Mouse (Mus musculus): ENCODE results near the gene Kirrel. TPM values are rescaled to one million over a fixed set of nuclear protein-coding genes. Genes with fewer than 3 reads are reported as not detected.

The Kirrel gene
- polyA plus RNA-seq, 1 experiment from 2014 or later = 4.1 TPM

GRCm38 (mm10) chr3:87150689-87151244 is 23.8 kb downstream of the Kirrel start:
- 4% methylated on average over 16 of the region's 16 CpGs for WGBS
- Histone ChIP-seq H3K9ac (peak overlapping the region; percentile 45), H3K27me3 (ENCODE audit: control insufficient read depth, insufficient read depth, low read length) (no peaks in the 10 kb centered on the region), H3K4me3 (replicated peaks; ENCODE audit: low read length) (no peak overlapping the region), H3K4me2 (replicated peaks) (peak overlapping the region; percentile 13; the same call in 1 of the 2 replicates), H3K27ac (peak overlapping the region; percentile 76), H3K4me1 (replicated peaks; ENCODE audit: control insufficient read depth, insufficient read depth, low read length) (peaks cover 56% of the 10 kb centered on the region), H3K36me3 (replicated peaks; ENCODE audit: control insufficient read depth, insufficient read depth) (no peaks in the 10 kb centered on the region), H3K9me3 (ENCODE audit: control insufficient read depth, low read length) (no peaks in the 10 kb centered on the region)
- DNase-seq (ENCODE audit: low spot score) = peak; percentile 39
- ATAC-seq (ENCODE audit: low FRiP score) = peak; percentile 29; the same call in 1 of the 2 replicates

GRCm38 (mm10) chr3:87150056-87150688 is 24.4 kb downstream of the Kirrel start:
- peaks cover 55% of the 10 kb centered on the region for H3K4me1 ChIP-seq (replicated peaks; ENCODE audit: control insufficient read depth, insufficient read depth, low read length)
- ATAC-seq (ENCODE audit: low FRiP score) = no peak
- H3K4me3 ChIP-seq (replicated peaks; ENCODE audit: low read length) = no peak overlapping the region
- no peak overlapping the region; the same call in 1 of the 2 replicates for H3K4me2 ChIP-seq (replicated peaks)
- no peak for DNase-seq (ENCODE audit: low spot score)
- WGBS = 12% methylated on average over 8 of the region's 8 CpGs
- no peaks in the 10 kb centered on the region for H3K27me3 ChIP-seq (ENCODE audit: control insufficient read depth, insufficient read depth, low read length)
- H3K9ac ChIP-seq = peak overlapping the region; percentile 45
- H3K27ac ChIP-seq = peak overlapping the region; percentile 76
- no peaks in the 10 kb centered on the region for H3K9me3 ChIP-seq (ENCODE audit: control insufficient read depth, low read length)
- H3K36me3 ChIP-seq (replicated peaks; ENCODE audit: control insufficient read depth, insufficient read depth) = no peaks in the 10 kb centered on the region

DNA sequence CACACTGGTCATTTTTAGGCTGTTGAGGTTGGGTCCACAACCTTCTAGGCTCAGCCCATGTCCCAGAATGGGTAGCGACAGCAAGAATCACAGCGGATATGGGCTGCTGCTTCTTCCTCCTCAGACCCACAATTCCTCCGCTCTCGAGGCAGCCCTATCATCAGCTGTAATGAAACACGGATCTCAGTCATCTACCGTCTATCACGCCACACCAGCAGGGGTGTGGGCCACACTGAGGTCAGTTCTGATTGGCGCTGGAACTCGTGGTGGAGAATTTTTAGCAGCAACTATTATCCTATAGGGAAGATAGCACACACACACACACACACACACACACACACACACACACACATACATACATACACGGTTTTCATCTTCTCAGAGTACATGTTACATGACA is 25.1 kb downstream of the Kirrel start:
- DNase-seq (ENCODE audit: low spot score) = no peak
- Histone ChIP-seq H3K4me1 (replicated peaks; ENCODE audit: control insufficient read depth, insufficient read depth, low read length) (peaks cover 52% of the 10 kb centered on the region), H3K4me2 (replicated peaks) (no peak overlapping the region), H3K9me3 (ENCODE audit: control insufficient read depth, low read length) (no peaks in the 10 kb centered on the region), H3K4me3 (replicated peaks; ENCODE audit: low read length) (no peak overlapping the region), H3K36me3 (replicated peaks; ENCODE audit: control insufficient read depth, insufficient read depth) (no peaks in the 10 kb centered on the region), H3K27ac (no peak overlapping the region), H3K9ac (no peak overlapping the region), H3K27me3 (ENCODE audit: control insufficient read depth, insufficient read depth, low read length) (no peaks in the 10 kb centered on the region)
- ATAC-seq (ENCODE audit: low FRiP score) = no peak
- WGBS = 51% methylated on average over 10 of the region's 10 CpGs

DNA sequence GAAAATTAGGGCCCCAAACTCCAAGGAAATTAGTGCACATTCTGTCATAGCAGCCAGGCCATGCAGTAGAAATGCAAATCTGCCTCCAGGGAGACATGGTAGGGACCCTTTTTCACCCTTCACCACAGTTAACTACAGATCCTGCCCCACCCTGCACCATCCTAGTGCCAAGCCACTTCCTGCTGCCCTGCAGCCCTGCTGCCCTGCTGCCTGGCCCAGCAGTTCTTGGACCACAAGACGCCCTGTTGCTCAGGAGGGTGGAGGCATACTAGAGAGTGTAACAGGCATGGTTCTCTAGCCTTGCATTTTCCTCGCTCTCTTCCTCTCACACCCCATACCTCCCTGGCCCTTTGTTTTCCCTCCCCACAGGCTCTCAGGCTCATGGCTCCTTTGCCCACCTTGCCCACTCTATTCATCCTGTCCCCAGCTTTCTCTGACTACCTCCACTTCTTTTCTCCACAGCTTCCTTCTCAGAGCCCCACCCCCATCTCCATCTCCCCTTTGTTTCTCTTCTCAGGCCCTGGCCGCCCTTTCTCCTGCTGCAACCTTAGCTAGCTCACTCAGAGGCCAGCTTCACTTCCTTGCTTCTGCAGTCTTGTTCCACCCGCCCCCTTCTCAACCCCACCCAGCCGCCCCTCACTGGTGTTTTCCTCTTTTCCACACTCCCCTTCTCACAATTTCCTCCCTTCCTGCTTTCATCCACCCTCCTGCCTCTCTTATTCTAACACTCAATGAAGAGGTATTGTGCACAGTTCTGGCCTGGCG is 29.9 kb downstream of the Kirrel start:
- no peak overlapping the region for H3K27ac ChIP-seq

DNA sequence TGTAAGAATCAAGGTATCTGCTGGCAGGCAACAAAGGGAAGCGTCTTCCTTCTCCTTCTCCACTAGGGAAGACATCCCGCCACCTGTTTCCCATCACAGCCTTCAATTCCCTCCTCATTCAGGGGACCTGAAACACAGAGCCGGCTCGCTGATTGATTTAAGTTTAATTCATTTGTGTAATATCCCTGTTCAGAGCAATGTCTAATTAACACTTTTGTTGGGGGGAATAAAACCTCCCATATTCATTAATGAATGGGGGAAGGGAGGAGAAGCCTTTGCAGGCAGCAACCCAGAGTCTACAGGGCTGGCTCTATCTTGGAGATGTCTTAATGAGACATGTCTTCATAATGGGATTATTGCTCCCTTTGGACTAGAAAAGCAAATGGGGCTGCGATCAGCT is 34.3 kb downstream of the Kirrel start:
- ATAC-seq (ENCODE audit: low FRiP score) (peak; percentile 69), DNase-seq (ENCODE audit: low spot score) (no peak)
- peaks cover 9% of the 10 kb centered on the region for H3K36me3 ChIP-seq (replicated peaks; ENCODE audit: control insufficient read depth, insufficient read depth)

More for the DNA sequence above, 29.9 kb downstream of the Kirrel start:
- peaks cover 11% of the 10 kb centered on the region for H3K4me1 ChIP-seq (replicated peaks; ENCODE audit: control insufficient read depth, insufficient read depth, low read length)
- no peaks in the 10 kb centered on the region for H3K27me3 ChIP-seq (ENCODE audit: control insufficient read depth, insufficient read depth, low read length)
- H3K36me3 ChIP-seq (replicated peaks; ENCODE audit: control insufficient read depth, insufficient read depth) = peaks cover 5% of the 10 kb centered on the region; the same call in 1 of the 2 replicates
- H3K9ac ChIP-seq = no peak overlapping the region
- no peak overlapping the region for H3K4me2 ChIP-seq (replicated peaks)
- no peak for DNase-seq (ENCODE audit: low spot score)
- no peak for ATAC-seq (ENCODE audit: low FRiP score)
- 40% methylated on average over 6 of the region's 6 CpGs for WGBS
- H3K4me3 ChIP-seq (replicated peaks; ENCODE audit: low read length) = no peak overlapping the region
- no peaks in the 10 kb centered on the region for H3K9me3 ChIP-seq (ENCODE audit: control insufficient read depth, low read length)

DNA sequence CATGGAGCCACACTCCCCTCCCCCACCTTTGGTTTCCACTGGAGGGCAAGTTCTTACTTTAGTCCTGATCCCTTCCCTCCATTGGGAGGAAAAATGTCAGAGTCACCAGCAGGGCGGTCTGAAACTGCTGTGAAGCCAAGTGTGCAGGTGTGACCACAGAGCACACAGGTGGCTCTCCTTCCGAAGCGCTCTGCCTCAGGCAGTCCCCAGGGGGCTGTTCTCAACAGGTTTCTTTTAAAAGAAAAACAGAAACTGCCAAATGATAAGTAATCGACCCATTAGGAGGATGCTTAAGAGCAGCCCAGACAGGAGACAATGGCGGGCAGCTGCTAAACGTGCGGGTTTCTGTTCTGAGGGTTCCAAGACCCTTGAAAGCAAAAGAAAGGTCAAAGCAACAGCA is 37.8 kb downstream of the Kirrel start:
- no peak overlapping the region for H3K4me2 ChIP-seq (replicated peaks)
- no peak for DNase-seq (ENCODE audit: low spot score)
- no peak overlapping the region for H3K27ac ChIP-seq
- H3K4me1 ChIP-seq (replicated peaks; ENCODE audit: control insufficient read depth, insufficient read depth, low read length) = peaks cover 10% of the 10 kb centered on the region
- peaks cover 9% of the 10 kb centered on the region for H3K36me3 ChIP-seq (replicated peaks; ENCODE audit: control insufficient read depth, insufficient read depth)
- 45% methylated on average over 7 of the region's 7 CpGs for WGBS
- no peaks in the 10 kb centered on the region for H3K27me3 ChIP-seq (ENCODE audit: control insufficient read depth, insufficient read depth, low read length)
- H3K9me3 ChIP-seq (ENCODE audit: control insufficient read depth, low read length) = no peaks in the 10 kb centered on the region
- no peak overlapping the region for H3K4me3 ChIP-seq (replicated peaks; ENCODE audit: low read length)
- no peak for ATAC-seq (ENCODE audit: low FRiP score)
- H3K9ac ChIP-seq = no peak overlapping the region

More for the DNA sequence above, 34.3 kb downstream of the Kirrel start:
- no peak overlapping the region for H3K4me3 ChIP-seq (replicated peaks; ENCODE audit: low read length)
- no peaks in the 10 kb centered on the region for H3K9me3 ChIP-seq (ENCODE audit: control insufficient read depth, low read length)
- H3K9ac ChIP-seq = no peak overlapping the region
- H3K4me1 ChIP-seq (replicated peaks; ENCODE audit: control insufficient read depth, insufficient read depth, low read length) = peaks cover 11% of the 10 kb centered on the region; the same call in 1 of the 2 replicates
- no peak overlapping the region for H3K4me2 ChIP-seq (replicated peaks)
- WGBS = 66% methylated on average over 5 of the region's 5 CpGs
- no peaks in the 10 kb centered on the region for H3K27me3 ChIP-seq (ENCODE audit: control insufficient read depth, insufficient read depth, low read length)
- H3K27ac ChIP-seq = no peak overlapping the region

- no peak overlapping the region for H3K4me2 ChIP-seq (replicated peaks)
- no peaks in the 10 kb centered on the region for H3K27me3 ChIP-seq (ENCODE audit: control insufficient read depth, insufficient read depth, low read length)
- H3K4me3 ChIP-seq (replicated peaks; ENCODE audit: low read length) = no peak overlapping the region
- H3K27ac ChIP-seq = no peak overlapping the region
- DNase-seq (ENCODE audit: low spot score) (no peak), ATAC-seq (ENCODE audit: low FRiP score) (no peak)
- peaks cover 14% of the 10 kb centered on the region for H3K4me1 ChIP-seq (replicated peaks; ENCODE audit: control insufficient read depth, insufficient read depth, low read length)
- peaks cover 8% of the 10 kb centered on the region for H3K36me3 ChIP-seq (replicated peaks; ENCODE audit: control insufficient read depth, insufficient read depth)
- no peak overlapping the region for H3K9ac ChIP-seq
- H3K9me3 ChIP-seq (ENCODE audit: control insufficient read depth, low read length) = no peaks in the 10 kb centered on the region
These were observed 39.6 kb downstream of the Kirrel start for GRCm38 (mm10) chr3:87134951-87135350.

DNA sequence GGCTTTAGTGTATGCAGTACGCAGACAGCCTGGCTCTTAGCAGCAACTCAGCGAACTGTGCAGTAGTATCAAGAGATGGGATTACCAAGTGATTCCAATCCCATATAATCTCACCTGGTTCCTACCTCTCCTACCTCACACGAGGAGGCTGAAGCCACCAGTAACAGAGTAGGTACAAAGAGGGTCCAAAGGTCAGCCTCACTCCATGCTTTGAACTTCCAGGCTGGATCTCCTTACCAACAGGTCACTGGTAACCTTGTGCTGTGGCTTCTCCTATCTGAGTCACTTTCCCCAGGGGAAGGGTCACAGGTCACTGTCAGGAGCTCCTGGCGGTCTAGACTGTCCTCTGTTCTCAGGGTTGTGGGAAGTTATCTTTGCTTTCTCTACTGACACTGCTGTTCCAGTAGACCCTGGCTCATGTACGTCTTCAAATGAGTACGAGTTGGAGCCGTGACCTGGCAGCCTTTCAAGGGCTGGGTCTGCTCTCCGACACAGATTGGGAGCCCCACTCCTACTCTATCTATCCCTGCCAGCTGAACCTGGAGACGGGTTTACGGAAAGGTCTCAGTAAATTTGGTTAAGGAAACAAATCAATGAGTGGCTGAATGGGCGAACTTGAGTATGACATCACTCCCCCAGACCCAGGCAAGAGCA is 42.7 kb downstream of the Kirrel start:
- Histone ChIP-seq H3K4me3 (replicated peaks; ENCODE audit: low read length) (no peak overlapping the region), H3K36me3 (replicated peaks; ENCODE audit: control insufficient read depth, insufficient read depth) (no peaks in the 10 kb centered on the region), H3K4me2 (replicated peaks) (no peak overlapping the region), H3K9ac (no peak overlapping the region), H3K27ac (no peak overlapping the region), H3K4me1 (replicated peaks; ENCODE audit: control insufficient read depth, insufficient read depth, low read length) (peaks cover 9% of the 10 kb centered on the region; the same call in 1 of the 2 replicates), H3K27me3 (ENCODE audit: control insufficient read depth, insufficient read depth, low read length) (no peaks in the 10 kb centered on the region), H3K9me3 (ENCODE audit: control insufficient read depth, low read length) (no peaks in the 10 kb centered on the region)
- 70% methylated on average over 11 of the region's 11 CpGs for WGBS
- ATAC-seq (ENCODE audit: low FRiP score) (no peak), DNase-seq (ENCODE audit: low spot score) (no peak)

DNA sequence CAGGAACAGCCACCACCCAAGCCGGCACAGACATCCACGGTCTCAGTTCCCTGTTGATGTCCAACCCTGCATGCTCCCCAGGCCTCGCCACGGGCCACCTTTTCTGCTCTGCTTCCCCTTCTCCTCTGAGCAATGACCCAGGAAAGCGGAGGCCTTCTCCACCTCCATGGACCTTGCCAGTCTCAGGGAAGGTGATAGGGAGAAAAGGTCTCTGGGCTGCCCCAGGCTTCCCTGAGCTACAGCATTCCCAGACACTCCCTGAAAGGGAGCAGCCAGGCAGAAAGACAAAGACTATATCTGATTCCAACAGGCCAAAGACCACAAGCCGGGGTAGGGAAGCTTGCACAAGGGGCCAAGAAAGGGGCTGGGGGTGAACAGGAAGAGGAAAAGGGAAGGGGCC is 43.6 kb downstream of the Kirrel start:
- H3K9ac ChIP-seq = no peak overlapping the region

More for the DNA sequence above, 43.6 kb downstream of the Kirrel start:
- ATAC-seq (ENCODE audit: low FRiP score) = no peak
- Histone ChIP-seq H3K4me1 (replicated peaks; ENCODE audit: control insufficient read depth, insufficient read depth, low read length) (peaks cover 9% of the 10 kb centered on the region), H3K9me3 (ENCODE audit: control insufficient read depth, low read length) (no peaks in the 10 kb centered on the region), H3K27ac (no peak overlapping the region), H3K4me2 (replicated peaks) (no peak overlapping the region), H3K27me3 (ENCODE audit: control insufficient read depth, insufficient read depth, low read length) (no peaks in the 10 kb centered on the region), H3K36me3 (replicated peaks; ENCODE audit: control insufficient read depth, insufficient read depth) (no peaks in the 10 kb centered on the region), H3K4me3 (replicated peaks; ENCODE audit: low read length) (no peak overlapping the region)
- DNase-seq (ENCODE audit: low spot score) = no peak
- 31% methylated on average over 6 of the region's 6 CpGs for whole genome bisulfite sequencing
